Mouse (Mus musculus) forebrain, embryonic 14.5 days (tissue): ENCODE results near the gene Spry1. TPM values are rescaled to one million over a fixed set of nuclear protein-coding genes. Genes with fewer than 3 reads are reported as not detected.

ENCODE experiments used
- ATAC-seq: fragments of 200-750 bp; cut with Nextera tagmentation; 2 replicates; pipeline ENCODE4 v1.8.0; 2017; ENCODE audit warnings: mild to moderate bottlenecking, moderate library complexity
- DNase-seq: peaks from one replicate; pipeline ENCODE4 v3.0.0-alpha.2; 2015; ENCODE audit warnings: low spot score
- H3K27ac ChIP-seq: fragments of 300-500 bp; sonication (generic); 2 replicates; pipeline ENCODE4 v1.5.1; 2014; ENCODE audit warnings: low read depth, mild to moderate bottlenecking, control low read depth, low read length, moderate library complexity
- H3K27me3 ChIP-seq: fragments of 300-500 bp; sonication (generic); replicated peaks from 2 replicates; pipeline ENCODE4 v1.6.1; 2014; ENCODE audit warnings: low read length, control low read depth, mixed read lengths; ENCODE audit not compliant: control insufficient read depth, insufficient read depth
- H3K36me3 ChIP-seq: fragments of 300-500 bp; sonication (generic); 2 replicates; pipeline ENCODE4 v1.6.1; 2014; ENCODE audit warnings: low read length, control low read depth; ENCODE audit not compliant: control insufficient read depth, insufficient read depth
- H3K4me1 ChIP-seq: fragments of 300-500 bp; sonication (generic); 2 replicates; pipeline ENCODE4 v1.6.1; 2014; ENCODE audit warnings: antibody characterized with exemption, low read length, control low read depth; ENCODE audit not compliant: control insufficient read depth, insufficient read depth
- H3K4me2 ChIP-seq: fragments of 300-500 bp; sonication (generic); 2 replicates; pipeline ENCODE4 v1.6.1; 2014; ENCODE audit warnings: mild to moderate bottlenecking, control low read depth, low read length
- H3K4me3 ChIP-seq: fragments of 300-500 bp; sonication (generic); 2 replicates; pipeline ENCODE4 v1.5.1; 2014; ENCODE audit warnings: low read depth, low read length, control low read depth
- H3K9ac ChIP-seq: fragments of 300-500 bp; sonication (generic); 2 replicates; pipeline ENCODE4 v1.6.1; 2014; ENCODE audit warnings: mild to moderate bottlenecking, low read length, control low read depth, moderate library complexity
- H3K9me3 ChIP-seq: fragments of 300-500 bp; sonication (generic); replicated peaks from 2 replicates; pipeline ENCODE4 v1.6.1; 2016; ENCODE audit warnings: low read length, control low read depth, mixed read lengths; ENCODE audit not compliant: control insufficient read depth
- WGBS: fragments of 180-500 bp; shearing (Covaris S2); extraction: QIAGEN DNeasy Blood & Tissue Kit; methylation state at CpG from one replicate; pipeline ENCODE4 v1.1.7; 2014; 5-methylcytosine and 5-hydroxymethylcytosine counted together
- polyA plus RNA-seq: library from polyadenylated mRNA; unstranded; fragments of >200 nt; fragmentation: Nextera tagmentation; extraction: Ambion mirVana; gene quantifications from 2 replicates; pipeline ENCODE4 v1.2.1, GENCODE M21; 2014

The Spry1 gene
- polyA plus RNA-seq, 1 experiment from 2014 or later = 6.0 TPM

GRCm38 (mm10) chr3:37673513-37674261, 33.9 kb downstream of the Spry1 start:
- H3K36me3 ChIP-seq = no peaks in the 10 kb centered on the region
- peaks cover 6% of the 10 kb centered on the region for H3K4me1 ChIP-seq
- WGBS = 45% methylated on average over 13 of the region's 13 CpGs
- peak; percentile 50 for ATAC-seq
- H3K27ac ChIP-seq = no peak overlapping the region
- H3K9me3 ChIP-seq = peaks cover 10% of the 10 kb centered on the region; the same call in 1 of the 2 replicates
- H3K4me2 ChIP-seq = no peak overlapping the region
- no peaks in the 10 kb centered on the region for H3K27me3 ChIP-seq
- no peak overlapping the region for H3K9ac ChIP-seq
- no peak overlapping the region for H3K4me3 ChIP-seq
- peak; percentile 52 for DNase-seq

- DNase-seq (no peak), ATAC-seq (no peak)
- no peaks in the 10 kb centered on the region for H3K27me3 ChIP-seq
- no peaks in the 10 kb centered on the region for H3K36me3 ChIP-seq
- peaks cover 6% of the 10 kb centered on the region for H3K4me1 ChIP-seq
- H3K4me3 ChIP-seq = no peak overlapping the region
- H3K4me2 ChIP-seq = no peak overlapping the region
- no peaks in the 10 kb centered on the region for H3K9me3 ChIP-seq
- H3K9ac ChIP-seq = no peak overlapping the region
- 85% methylated on average over 11 of the region's 11 CpGs for WGBS
- no peak overlapping the region for H3K27ac ChIP-seq
Observed at GRCm38 (mm10) chr3:37675056-37675525, 35.3 kb downstream of the Spry1 start.

- H3K4me1 ChIP-seq = peaks cover 6% of the 10 kb centered on the region
- H3K4me3 ChIP-seq = no peak overlapping the region
- no peak overlapping the region for H3K27ac ChIP-seq
- DNase-seq (no peak), ATAC-seq (no peak)
- no peak overlapping the region for H3K4me2 ChIP-seq
- H3K9ac ChIP-seq = no peak overlapping the region
- H3K27me3 ChIP-seq = no peaks in the 10 kb centered on the region
- 83% methylated on average over 8 of the region's 8 CpGs for WGBS
- no peaks in the 10 kb centered on the region for H3K9me3 ChIP-seq
- no peaks in the 10 kb centered on the region for H3K36me3 ChIP-seq
Observed at GRCm38 (mm10) chr3:37676291-37676690, 36.5 kb downstream of the Spry1 start.

GRCm38 (mm10) chr3:37686219-37686618, 46.5 kb downstream of the Spry1 start:
- Histone ChIP-seq H3K4me2 (no peak overlapping the region), H3K36me3 (no peaks in the 10 kb centered on the region), H3K4me1 (peaks cover 3% of the 10 kb centered on the region; the same call in 1 of the 2 replicates), H3K27ac (no peak overlapping the region), H3K9ac (no peak overlapping the region), H3K4me3 (no peak overlapping the region), H3K27me3 (no peaks in the 10 kb centered on the region), H3K9me3 (no peaks in the 10 kb centered on the region)
- ATAC-seq = no peak
- WGBS = 51% methylated on average over 7 of the region's 7 CpGs
- no peak for DNase-seq

GRCm38 (mm10) chr3:37686751-37687150, 47.0 kb downstream of the Spry1 start:
- H3K4me1 ChIP-seq = peaks cover 3% of the 10 kb centered on the region; the same call in 1 of the 2 replicates
- 25% methylated on average over 6 of the region's 6 CpGs for WGBS
- ATAC-seq = no peak

GRCm38 (mm10) chr3:37687158-37687980, 47.6 kb downstream of the Spry1 start:
- H3K27ac ChIP-seq = no peak overlapping the region
- H3K4me3 ChIP-seq = peak overlapping the region; percentile 19
- H3K9ac ChIP-seq = peak overlapping the region; percentile 40
- 30% methylated on average over 28 of the region's 28 CpGs for WGBS
- peaks cover 3% of the 10 kb centered on the region; the same call in 1 of the 2 replicates for H3K4me1 ChIP-seq
- no peaks in the 10 kb centered on the region for H3K9me3 ChIP-seq
- DNase-seq (peak; percentile 32), ATAC-seq (no peak)
- H3K36me3 ChIP-seq = no peaks in the 10 kb centered on the region
- no peaks in the 10 kb centered on the region for H3K27me3 ChIP-seq
- peak overlapping the region; percentile 46 for H3K4me2 ChIP-seq

More at GRCm38 (mm10) chr3:37686751-37687150, 47.0 kb downstream of the Spry1 start:
- Histone ChIP-seq H3K4me2 (peak overlapping the region; percentile 46), H3K9me3 (no peaks in the 10 kb centered on the region), H3K27me3 (no peaks in the 10 kb centered on the region), H3K27ac (no peak overlapping the region), H3K9ac (peak overlapping the region; percentile 40), H3K36me3 (no peaks in the 10 kb centered on the region), H3K4me3 (peak overlapping the region; percentile 19)
- no peak for DNase-seq

- Histone ChIP-seq H3K4me2 (no peak overlapping the region), H3K27me3 (no peaks in the 10 kb centered on the region), H3K36me3 (no peaks in the 10 kb centered on the region), H3K4me3 (no peak overlapping the region), H3K27ac (no peak overlapping the region), H3K9ac (no peak overlapping the region), H3K4me1 (no peaks in the 10 kb centered on the region), H3K9me3 (no peaks in the 10 kb centered on the region)
- no peak for ATAC-seq
- 85% methylated on average over 4 of the region's 4 CpGs for WGBS
- DNase-seq = no peak
Observed at GRCm38 (mm10) chr3:37692945-37693344, 53.2 kb downstream of the Spry1 start.

- Histone ChIP-seq H3K9me3 (no peaks in the 10 kb centered on the region), H3K4me1 (no peaks in the 10 kb centered on the region), H3K4me2 (no peak overlapping the region), H3K36me3 (no peaks in the 10 kb centered on the region), H3K4me3 (no peak overlapping the region), H3K9ac (no peak overlapping the region), H3K27me3 (no peaks in the 10 kb centered on the region), H3K27ac (no peak overlapping the region)
- no peak for ATAC-seq
- WGBS = 81% methylated on average over 8 of the region's 8 CpGs
- no peak for DNase-seq
Observed at GRCm38 (mm10) chr3:37693552-37693951, 53.8 kb downstream of the Spry1 start.
